Mouse (Mus musculus) testis, adult 2 months (tissue): Measurements from ENCODE around the gene Susd6. TPM values are rescaled to one million over a fixed set of nuclear protein-coding genes. Genes with fewer than 3 reads are reported as not detected.

ENCODE experiments used
- H3K27ac ChIP-seq: fragments of 200-500 bp; 2 replicates; pipeline ENCODE4 v1.5.1; 2012; ENCODE audit warnings: low read depth, low read length; ENCODE audit not compliant: control insufficient read depth, insufficient read depth
- H3K27me3 ChIP-seq: fragments of 200-500 bp; 2 replicates; pipeline ENCODE4 v1.6.1; 2012; ENCODE audit warnings: mild to moderate bottlenecking, low read length, moderate library complexity; ENCODE audit not compliant: control insufficient read depth, insufficient read depth
- H3K36me3 ChIP-seq: fragments of 200-500 bp; 2 replicates; pipeline ENCODE4 v1.6.1; 2012; ENCODE audit warnings: mild to moderate bottlenecking, low read length; ENCODE audit not compliant: control insufficient read depth, insufficient read depth
- H3K4me1 ChIP-seq: fragments of 200-500 bp; 2 replicates; pipeline ENCODE4 v1.6.1; 2012; ENCODE audit warnings: low read length; ENCODE audit not compliant: control insufficient read depth, insufficient read depth
- H3K4me3 ChIP-seq: fragments of 200-500 bp; 2 replicates; pipeline ENCODE4 v1.5.1; 2012; ENCODE audit warnings: low read depth, mild to moderate bottlenecking, low read length, moderate library complexity, mixed read lengths; ENCODE audit not compliant: control insufficient read depth
- CTCF ChIP-seq: fragments of 200-500 bp; IDR thresholded peaks from 2 replicates; pipeline ENCODE4 v1.5.1; 2012; ENCODE audit warnings: low read depth, mild to moderate bottlenecking, inconsistent platforms, low read length, moderate library complexity; ENCODE audit not compliant: control insufficient read depth, insufficient read depth, insufficient replicate concordance
- POLR2A ChIP-seq: fragments of 200-500 bp; IDR thresholded peaks from 2 replicates; pipeline ENCODE4 v1.6.1; 2012; ENCODE audit warnings: low read depth, mild to moderate bottlenecking, inconsistent platforms, low read length, moderate library complexity; ENCODE audit not compliant: control insufficient read depth
- polyA plus RNA-seq: library from polyadenylated mRNA; depleted of rRNA; stranded (reverse); fragments of >200 nt; gene quantifications from 2 replicates; pipeline ENCODE4 v1.2.3, GENCODE M21; 2012

Susd6 gene
- polyA plus RNA-seq, 1 experiment = 46.0 TPM

- no peak for TF ChIP-seq POLR2A
- TF ChIP-seq CTCF = no peak
- Histone ChIP-seq H3K27ac (no peak overlapping the region), H3K4me3 (no peak overlapping the region)
Observed at GRCm38 (mm10) chr12:80866023-80866422, 75.7 kb downstream of the Susd6 start.

DNA sequence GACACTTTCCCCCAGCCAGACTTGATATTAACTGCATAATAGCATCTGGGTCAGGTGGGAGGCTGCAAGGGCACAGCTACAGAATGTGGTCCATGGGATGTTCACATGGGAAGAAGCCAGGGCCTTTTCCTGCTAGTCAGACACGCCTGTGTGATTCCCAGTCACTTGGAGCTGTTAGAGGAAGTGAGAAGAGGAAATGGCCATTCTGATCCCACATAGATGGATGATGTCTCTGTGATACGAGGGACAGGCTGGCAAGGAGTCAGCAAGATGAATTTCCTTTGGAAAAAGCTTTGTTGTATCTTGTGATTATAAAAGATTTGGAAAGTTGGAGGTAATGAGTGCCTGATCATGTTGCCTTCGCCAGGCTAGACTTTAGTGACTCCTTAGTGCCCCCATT is 76.8 kb downstream of the Susd6 start:
- no peak for TF ChIP-seq POLR2A
- Histone ChIP-seq H3K36me3 (no peaks in the 10 kb centered on the region), H3K27ac (no peak overlapping the region), H3K4me1 (no peaks in the 10 kb centered on the region), H3K27me3 (no peaks in the 10 kb centered on the region), H3K4me3 (no peak overlapping the region)

More at GRCm38 (mm10) chr12:80866023-80866422, 75.7 kb downstream of the Susd6 start:
- Histone ChIP-seq H3K36me3 (no peaks in the 10 kb centered on the region), H3K4me1 (no peaks in the 10 kb centered on the region), H3K27me3 (no peaks in the 10 kb centered on the region)

GRCm38 (mm10) chr12:80868401-80868800 is 78.1 kb downstream of the Susd6 start:
- TF ChIP-seq POLR2A (no peak), CTCF (no peak)
- Histone ChIP-seq H3K36me3 (no peaks in the 10 kb centered on the region), H3K27me3 (no peaks in the 10 kb centered on the region), H3K4me1 (no peaks in the 10 kb centered on the region), H3K4me3 (no peak overlapping the region), H3K27ac (no peak overlapping the region)

GRCm38 (mm10) chr12:80877215-80878092 is 87.1 kb downstream of the Susd6 start:
- TF ChIP-seq POLR2A (no peak), CTCF (no peak)
- Histone ChIP-seq H3K27me3 (no peaks in the 10 kb centered on the region), H3K4me1 (no peaks in the 10 kb centered on the region), H3K27ac (no peak overlapping the region), H3K4me3 (no peak overlapping the region), H3K36me3 (no peaks in the 10 kb centered on the region)

GRCm38 (mm10) chr12:80878093-80878430 is 87.8 kb downstream of the Susd6 start:
- H3K36me3 ChIP-seq = no peaks in the 10 kb centered on the region
- TF ChIP-seq CTCF (no peak), POLR2A (no peak)
- no peaks in the 10 kb centered on the region for H3K27me3 ChIP-seq
- H3K4me1 ChIP-seq = no peaks in the 10 kb centered on the region
- H3K4me3 ChIP-seq = no peak overlapping the region
- no peak overlapping the region for H3K27ac ChIP-seq

DNA sequence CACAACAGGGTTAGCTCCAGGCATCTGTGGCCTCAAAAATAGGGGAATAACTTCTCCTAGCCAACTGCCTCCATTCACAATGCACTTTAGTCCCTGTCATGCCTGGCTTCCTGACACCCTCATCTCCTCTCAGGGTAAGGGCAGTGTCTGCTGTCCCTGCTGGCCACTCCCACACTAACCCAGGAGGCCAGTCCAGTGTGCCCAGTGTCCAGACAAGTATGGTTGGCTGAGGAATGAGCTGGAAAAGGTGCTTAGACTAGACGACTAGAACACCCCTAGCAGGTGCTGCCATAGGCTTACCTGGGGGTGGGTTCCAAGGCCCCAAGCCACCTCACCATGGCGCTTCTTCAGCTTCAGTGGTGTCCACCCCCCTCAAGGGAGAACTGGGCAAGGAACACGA is 88.3 kb downstream of the Susd6 start:
- TF ChIP-seq POLR2A = no peak
- no peak for TF ChIP-seq CTCF
- Histone ChIP-seq H3K27ac (no peak overlapping the region), H3K4me3 (no peak overlapping the region), H3K27me3 (no peaks in the 10 kb centered on the region), H3K36me3 (no peaks in the 10 kb centered on the region), H3K4me1 (no peaks in the 10 kb centered on the region; the same call in 1 of the 2 replicates)

- Histone ChIP-seq H3K27ac (0 out of 2 replicates have a peak overlapping the region, but pooled peaks have one; percentile 20), H3K4me3 (no peak overlapping the region), H3K27me3 (no peaks in the 10 kb centered on the region), H3K4me1 (no peaks in the 10 kb centered on the region; the same call in 1 of the 2 replicates), H3K36me3 (no peaks in the 10 kb centered on the region)
- no peak for TF ChIP-seq POLR2A
- no peak for TF ChIP-seq CTCF
Observed at GRCm38 (mm10) chr12:80879267-80879666, 89.0 kb downstream of the Susd6 start.
